Mouse (Mus musculus): ENCODE results near the gene Snx29. TPM values are rescaled to one million over a fixed set of nuclear protein-coding genes. Genes with fewer than 3 reads are reported as not detected.

The Snx29 gene
- polyA plus RNA-seq, 1 experiment from 2014 or later = 16.0 TPM

DNA sequence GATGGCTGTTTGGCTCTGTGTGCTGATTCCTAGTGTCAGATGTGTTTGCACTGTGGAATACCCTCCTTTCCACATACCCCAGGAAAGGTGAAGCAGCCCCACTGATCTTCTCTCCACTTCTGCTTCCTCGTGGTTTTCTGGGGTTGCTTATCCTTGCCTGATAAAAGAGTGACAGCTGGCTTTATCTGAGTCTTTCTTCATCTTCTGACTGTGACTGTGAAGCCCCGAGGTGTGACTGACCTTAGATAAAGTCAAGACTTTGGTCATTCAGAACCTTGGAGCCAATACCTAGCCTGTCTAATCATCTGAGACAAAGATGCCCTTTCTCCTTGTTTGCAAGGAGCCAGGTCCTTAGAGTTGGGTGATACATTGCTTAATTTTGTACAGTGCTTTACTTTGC, 65.4 kb downstream of the Snx29 start:
- no peak overlapping the region for H3K27ac ChIP-seq
- no peaks in the 10 kb centered on the region for H3K36me3 ChIP-seq
- no peak overlapping the region for H3K9ac ChIP-seq
- 69% methylated on average over 2 of the region's 2 CpGs for WGBS
- H3K4me1 ChIP-seq = no peaks in the 10 kb centered on the region
- H3K4me3 ChIP-seq = no peak overlapping the region
- no peaks in the 10 kb centered on the region for H3K27me3 ChIP-seq
- no peak overlapping the region for H3K4me2 ChIP-seq (replicated peaks)
- no peaks in the 10 kb centered on the region for H3K9me3 ChIP-seq
- ATAC-seq (ENCODE audit: insufficient number of reproducible peaks, insufficient read depth, low FRiP score, low TSS enrichment) = no peak

GRCm38 (mm10) chr16:11389324-11389723, 66.6 kb downstream of the Snx29 start:
- Histone ChIP-seq H3K4me2 (replicated peaks) (no peak overlapping the region), H3K4me3 (no peak overlapping the region), H3K36me3 (no peaks in the 10 kb centered on the region), H3K27ac (no peak overlapping the region), H3K4me1 (no peaks in the 10 kb centered on the region), H3K9ac (no peak overlapping the region), H3K9me3 (no peaks in the 10 kb centered on the region), H3K27me3 (no peaks in the 10 kb centered on the region)
- WGBS = 30% methylated on average over 2 of the region's 2 CpGs
- ATAC-seq (ENCODE audit: insufficient number of reproducible peaks, insufficient read depth, low FRiP score, low TSS enrichment) = no peak

DNA sequence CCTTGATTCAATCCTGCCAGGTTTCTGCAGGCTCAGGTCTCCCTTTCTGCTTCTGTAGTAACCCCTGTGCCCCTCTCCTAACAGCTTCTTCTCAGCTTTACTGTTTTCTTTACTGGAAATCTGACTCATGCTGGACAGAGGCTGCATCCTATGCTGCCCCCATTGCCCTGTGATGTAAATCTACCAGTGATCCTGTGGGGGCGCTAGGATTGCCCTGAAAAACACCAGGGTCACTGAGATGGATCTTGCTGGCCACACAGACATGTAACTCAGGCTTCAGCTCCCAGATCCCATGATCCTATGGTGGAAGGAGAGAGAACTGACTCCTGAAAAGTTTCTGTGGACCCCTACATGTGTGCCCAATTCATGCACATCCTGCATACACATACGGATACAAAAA, 73.9 kb downstream of the Snx29 start:
- Histone ChIP-seq H3K9me3 (no peaks in the 10 kb centered on the region), H3K4me1 (no peaks in the 10 kb centered on the region), H3K27me3 (no peaks in the 10 kb centered on the region), H3K4me2 (replicated peaks) (no peak overlapping the region), H3K27ac (no peak overlapping the region), H3K36me3 (0 out of 2 replicates have a peak, but pooled peaks cover 4% of the 10 kb centered on the region), H3K9ac (no peak overlapping the region), H3K4me3 (no peak overlapping the region)
- WGBS = 58% methylated on average over 2 of the region's 2 CpGs
- no peak for ATAC-seq (ENCODE audit: insufficient number of reproducible peaks, insufficient read depth, low FRiP score, low TSS enrichment)

- Histone ChIP-seq H3K9ac (no peak overlapping the region), H3K36me3 (peaks cover 11% of the 10 kb centered on the region; the same call in 1 of the 2 replicates), H3K4me3 (no peak overlapping the region), H3K4me1 (no peaks in the 10 kb centered on the region), H3K9me3 (no peaks in the 10 kb centered on the region), H3K27me3 (no peaks in the 10 kb centered on the region), H3K27ac (no peak overlapping the region), H3K4me2 (replicated peaks) (no peak overlapping the region)
- ATAC-seq (ENCODE audit: insufficient number of reproducible peaks, insufficient read depth, low FRiP score, low TSS enrichment) = no peak
- 88% methylated on average over 4 of the region's 4 CpGs for WGBS
These were observed 76.7 kb downstream of the Snx29 start for GRCm38 (mm10) chr16:11399386-11399785.

GRCm38 (mm10) chr16:11399845-11400565, 77.3 kb downstream of the Snx29 start:
- H3K4me3 ChIP-seq = no peak overlapping the region
- H3K27me3 ChIP-seq = no peaks in the 10 kb centered on the region
- no peaks in the 10 kb centered on the region for H3K9me3 ChIP-seq
- no peak for ATAC-seq (ENCODE audit: insufficient number of reproducible peaks, insufficient read depth, low FRiP score, low TSS enrichment)
- H3K9ac ChIP-seq = no peak overlapping the region
- H3K4me2 ChIP-seq (replicated peaks) = no peak overlapping the region
- WGBS = 95% methylated on average over 6 of the region's 6 CpGs
- H3K4me1 ChIP-seq = no peaks in the 10 kb centered on the region
- peaks cover 11% of the 10 kb centered on the region; the same call in 1 of the 2 replicates for H3K36me3 ChIP-seq
- no peak overlapping the region for H3K27ac ChIP-seq

DNA sequence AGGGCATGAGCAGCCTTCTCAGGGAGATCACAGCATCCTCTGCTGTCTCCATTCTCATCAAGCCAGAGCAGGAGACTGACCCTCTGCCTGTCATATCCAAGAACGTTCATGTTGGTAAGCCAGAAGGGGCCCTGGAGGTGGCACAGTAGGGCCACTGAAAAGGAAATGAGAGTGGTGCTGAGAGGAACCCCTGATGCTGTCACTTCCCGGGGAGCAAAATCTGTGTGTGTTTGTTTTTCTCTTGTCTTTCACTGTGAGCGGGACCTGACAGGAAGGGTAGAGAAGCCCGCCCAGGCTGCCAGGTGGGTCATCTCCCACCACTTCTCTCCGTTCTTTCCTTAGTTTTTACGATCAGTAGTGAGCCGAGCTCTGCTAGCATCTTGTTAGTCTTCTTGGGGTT, 78.2 kb downstream of the Snx29 start:
- ATAC-seq (ENCODE audit: insufficient number of reproducible peaks, insufficient read depth, low FRiP score, low TSS enrichment) = no peak
- Histone ChIP-seq H3K36me3 (peaks cover 11% of the 10 kb centered on the region; the same call in 1 of the 2 replicates), H3K27ac (no peak overlapping the region), H3K4me2 (replicated peaks) (no peak overlapping the region), H3K9ac (no peak overlapping the region), H3K4me1 (no peaks in the 10 kb centered on the region), H3K27me3 (no peaks in the 10 kb centered on the region), H3K4me3 (no peak overlapping the region), H3K9me3 (no peaks in the 10 kb centered on the region)
- WGBS = 74% methylated on average over 7 of the region's 7 CpGs

DNA sequence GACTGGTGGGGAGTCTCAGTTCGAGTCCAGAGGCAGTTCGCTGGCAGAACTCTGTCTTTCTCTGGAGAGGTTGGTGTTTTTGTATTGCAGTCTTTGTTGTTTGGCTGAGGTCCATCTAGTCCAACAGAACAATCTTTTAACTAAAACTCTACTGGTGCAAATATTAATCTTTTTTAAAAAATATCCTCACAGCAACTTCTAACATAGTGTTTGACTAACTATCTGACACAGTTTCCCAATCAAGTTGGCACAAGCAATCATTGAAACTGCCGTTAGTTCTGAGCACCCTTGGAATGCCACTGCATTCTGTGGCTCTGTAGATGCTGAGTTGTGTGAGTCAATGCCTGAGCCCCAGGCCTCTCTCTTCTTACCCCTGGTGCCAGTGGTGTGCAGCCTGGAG, 82.5 kb downstream of the Snx29 start:
- no peak for ATAC-seq (ENCODE audit: insufficient number of reproducible peaks, insufficient read depth, low FRiP score, low TSS enrichment)
- 85% methylated on average over 3 of the region's 3 CpGs for WGBS

DNA sequence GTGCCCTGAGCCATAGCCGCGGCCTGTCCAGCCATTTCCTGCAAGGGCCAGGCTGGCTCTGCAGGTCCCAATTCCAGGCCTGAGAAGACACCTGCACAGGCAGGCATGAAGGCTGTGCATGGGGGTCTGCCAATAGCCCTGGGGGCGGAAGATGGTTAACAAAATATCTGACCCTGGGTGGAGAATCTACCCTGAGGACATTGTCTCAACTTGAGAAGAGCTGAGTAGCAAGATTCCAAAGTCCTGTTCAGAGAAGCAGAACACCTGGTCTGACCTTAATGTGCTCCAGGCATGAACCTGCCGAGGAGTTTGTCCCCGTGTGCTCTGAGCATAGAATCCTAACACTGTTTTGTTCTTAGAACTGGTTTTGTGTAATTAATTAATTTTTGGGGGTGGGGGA, 83.5 kb downstream of the Snx29 start:
- WGBS = 83% methylated on average over 5 of the region's 5 CpGs
- ATAC-seq (ENCODE audit: insufficient number of reproducible peaks, insufficient read depth, low FRiP score, low TSS enrichment) = no peak
- H3K4me3 ChIP-seq = no peak overlapping the region
- H3K4me2 ChIP-seq (replicated peaks) = no peak overlapping the region
- H3K27me3 ChIP-seq = no peaks in the 10 kb centered on the region
- H3K27ac ChIP-seq = no peak overlapping the region
- peaks cover 7% of the 10 kb centered on the region; the same call in 1 of the 2 replicates for H3K36me3 ChIP-seq
- H3K4me1 ChIP-seq = no peaks in the 10 kb centered on the region
- H3K9ac ChIP-seq = no peak overlapping the region
- H3K9me3 ChIP-seq = no peaks in the 10 kb centered on the region

More for the DNA sequence above, 82.5 kb downstream of the Snx29 start:
- Histone ChIP-seq H3K27ac (no peak overlapping the region), H3K4me3 (no peak overlapping the region), H3K9me3 (no peaks in the 10 kb centered on the region), H3K27me3 (no peaks in the 10 kb centered on the region), H3K4me2 (replicated peaks) (no peak overlapping the region), H3K4me1 (no peaks in the 10 kb centered on the region), H3K36me3 (peaks cover 7% of the 10 kb centered on the region; the same call in 1 of the 2 replicates), H3K9ac (no peak overlapping the region)

GRCm38 (mm10) chr16:11406622-11407021, 83.9 kb downstream of the Snx29 start:
- no peaks in the 10 kb centered on the region for H3K4me1 ChIP-seq
- H3K36me3 ChIP-seq = peaks cover 7% of the 10 kb centered on the region; the same call in 1 of the 2 replicates
- no peaks in the 10 kb centered on the region for H3K9me3 ChIP-seq
- no peak overlapping the region for H3K4me3 ChIP-seq
- no peak overlapping the region for H3K4me2 ChIP-seq (replicated peaks)
- ATAC-seq (ENCODE audit: insufficient number of reproducible peaks, insufficient read depth, low FRiP score, low TSS enrichment) = no peak
- H3K9ac ChIP-seq = no peak overlapping the region
- no peaks in the 10 kb centered on the region for H3K27me3 ChIP-seq
- no peak overlapping the region for H3K27ac ChIP-seq
- 87% methylated on average over 9 of the region's 9 CpGs for WGBS

DNA sequence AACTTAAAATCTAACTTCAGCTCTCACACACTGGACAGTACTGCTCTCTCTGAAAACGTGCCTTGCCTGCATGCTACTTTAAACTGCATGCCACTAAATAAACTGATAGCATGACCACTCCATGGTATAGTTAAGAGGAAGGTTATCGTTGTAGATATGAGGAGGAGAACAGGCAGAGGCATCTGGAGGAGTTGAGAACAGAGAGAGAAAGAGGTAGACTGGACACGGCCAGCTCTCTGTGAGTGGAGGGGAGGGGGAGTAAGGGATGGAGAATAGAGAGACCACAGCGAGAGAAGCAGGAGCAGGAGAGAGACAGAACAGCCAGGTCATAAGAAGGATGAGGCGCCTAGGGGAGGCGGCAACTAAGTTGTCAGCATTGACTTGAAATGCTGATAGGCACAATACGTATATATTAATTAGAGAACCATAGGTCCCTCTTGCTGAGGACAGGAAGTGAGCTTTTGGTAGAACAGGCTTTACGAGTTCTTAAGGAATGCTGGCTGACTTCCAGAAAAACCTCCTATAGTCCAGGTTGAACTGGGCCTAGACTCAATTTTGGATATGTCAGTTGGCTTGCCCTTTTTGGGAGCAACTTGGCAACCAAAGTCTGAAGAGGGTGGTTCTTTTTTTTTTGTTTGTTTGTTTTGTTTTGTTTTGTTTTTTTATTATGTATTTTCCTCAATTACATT, 85.4 kb downstream of the Snx29 start:
- peaks cover 7% of the 10 kb centered on the region; the same call in 1 of the 2 replicates for H3K36me3 ChIP-seq
- no peak overlapping the region for H3K4me2 ChIP-seq (replicated peaks)
- H3K27me3 ChIP-seq = no peaks in the 10 kb centered on the region
- H3K4me1 ChIP-seq = no peaks in the 10 kb centered on the region
- H3K27ac ChIP-seq = no peak overlapping the region
- no peak for ATAC-seq (ENCODE audit: insufficient number of reproducible peaks, insufficient read depth, low FRiP score, low TSS enrichment)
- no peak overlapping the region for H3K9ac ChIP-seq
- H3K4me3 ChIP-seq = no peak overlapping the region
- H3K9me3 ChIP-seq = no peaks in the 10 kb centered on the region
- 70% methylated on average over 8 of the region's 8 CpGs for WGBS

DNA sequence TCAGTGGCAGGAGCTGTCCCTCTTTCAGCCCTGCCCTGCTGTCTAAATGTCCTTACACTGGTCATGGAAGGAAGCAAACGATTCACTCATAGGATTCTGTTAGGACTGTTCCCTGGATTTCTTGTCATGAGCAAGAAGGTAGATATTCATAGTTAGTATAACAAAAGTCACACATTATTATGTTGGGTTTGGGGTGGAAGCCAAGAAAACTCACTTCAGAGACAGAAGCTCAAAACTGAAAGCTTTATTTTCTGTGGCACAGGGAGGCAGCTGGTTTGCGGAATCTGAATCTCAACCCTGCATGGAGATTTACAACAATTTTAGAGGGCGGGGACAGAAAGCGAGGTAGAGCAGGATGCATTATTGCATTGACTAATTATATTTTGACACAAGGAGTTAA, 86.0 kb downstream of the Snx29 start:
- H3K4me2 ChIP-seq (replicated peaks) = no peak overlapping the region
- no peak overlapping the region for H3K9ac ChIP-seq
- H3K27ac ChIP-seq = no peak overlapping the region
- H3K36me3 ChIP-seq = peaks cover 3% of the 10 kb centered on the region; the same call in 1 of the 2 replicates
- no peaks in the 10 kb centered on the region for H3K27me3 ChIP-seq
- WGBS = 85% methylated on average over 4 of the region's 4 CpGs
- ATAC-seq (ENCODE audit: insufficient number of reproducible peaks, insufficient read depth, low FRiP score, low TSS enrichment) = no peak
- no peak overlapping the region for H3K4me3 ChIP-seq
- H3K4me1 ChIP-seq = no peaks in the 10 kb centered on the region
- no peaks in the 10 kb centered on the region for H3K9me3 ChIP-seq

DNA sequence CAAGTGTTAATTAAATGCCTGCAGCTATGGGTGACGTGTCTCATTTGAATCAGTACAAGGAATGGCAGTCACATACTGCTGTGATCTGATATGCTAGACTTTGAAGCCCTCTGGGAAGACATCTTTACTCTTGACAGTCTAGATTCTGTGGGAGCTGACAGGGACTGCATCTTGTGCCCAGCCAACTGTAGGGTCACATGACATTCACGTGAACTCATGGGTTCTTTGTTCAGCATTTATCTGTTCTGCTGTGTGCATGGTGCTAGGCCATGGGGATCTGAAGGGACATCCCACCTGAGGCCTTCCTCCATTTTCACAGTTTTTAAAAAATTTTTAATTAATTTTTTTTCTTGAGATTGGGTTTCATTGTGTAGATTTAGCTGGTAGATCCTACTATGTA, 91.9 kb downstream of the Snx29 start:
- Histone ChIP-seq H3K27me3 (no peaks in the 10 kb centered on the region), H3K36me3 (no peaks in the 10 kb centered on the region), H3K4me2 (replicated peaks) (no peak overlapping the region), H3K9me3 (no peaks in the 10 kb centered on the region), H3K4me1 (no peaks in the 10 kb centered on the region), H3K9ac (no peak overlapping the region), H3K4me3 (no peak overlapping the region), H3K27ac (no peak overlapping the region)
- WGBS = 81% methylated on average over 2 of the region's 2 CpGs
- ATAC-seq (ENCODE audit: insufficient number of reproducible peaks, insufficient read depth, low FRiP score, low TSS enrichment) = no peak
